Mouse (Mus musculus) retina, postnatal 7 days (tissue): ENCODE results near the gene Hpcal1.

ENCODE experiments used
- DNase-seq: peaks from one replicate; pipeline ENCODE4 v3.0.0-alpha.2; 2012; ENCODE audit warnings: low read depth, low spot score

Gene Hpcal1

DNA sequence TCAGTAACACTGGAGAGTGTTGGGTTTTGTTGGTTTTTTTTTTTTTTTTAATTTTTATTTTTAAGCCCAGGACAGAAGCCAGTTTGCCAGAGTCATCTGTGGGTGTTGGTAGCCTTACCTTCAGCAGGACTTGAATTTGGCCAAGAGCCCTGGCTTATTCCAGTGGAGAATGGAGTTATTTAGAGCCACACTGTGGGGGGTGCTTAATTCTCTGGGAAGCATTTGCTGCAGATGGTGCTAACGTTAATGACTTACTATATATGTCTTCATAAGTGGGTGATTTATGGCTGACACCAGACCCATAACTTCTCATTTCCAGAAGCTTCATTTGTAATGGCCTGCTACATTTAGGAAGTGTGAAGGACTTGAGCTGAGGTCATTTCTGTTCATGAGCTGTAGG lies 21.9 kb downstream of the Hpcal1 start:
- DNase-seq: no peak

DNA sequence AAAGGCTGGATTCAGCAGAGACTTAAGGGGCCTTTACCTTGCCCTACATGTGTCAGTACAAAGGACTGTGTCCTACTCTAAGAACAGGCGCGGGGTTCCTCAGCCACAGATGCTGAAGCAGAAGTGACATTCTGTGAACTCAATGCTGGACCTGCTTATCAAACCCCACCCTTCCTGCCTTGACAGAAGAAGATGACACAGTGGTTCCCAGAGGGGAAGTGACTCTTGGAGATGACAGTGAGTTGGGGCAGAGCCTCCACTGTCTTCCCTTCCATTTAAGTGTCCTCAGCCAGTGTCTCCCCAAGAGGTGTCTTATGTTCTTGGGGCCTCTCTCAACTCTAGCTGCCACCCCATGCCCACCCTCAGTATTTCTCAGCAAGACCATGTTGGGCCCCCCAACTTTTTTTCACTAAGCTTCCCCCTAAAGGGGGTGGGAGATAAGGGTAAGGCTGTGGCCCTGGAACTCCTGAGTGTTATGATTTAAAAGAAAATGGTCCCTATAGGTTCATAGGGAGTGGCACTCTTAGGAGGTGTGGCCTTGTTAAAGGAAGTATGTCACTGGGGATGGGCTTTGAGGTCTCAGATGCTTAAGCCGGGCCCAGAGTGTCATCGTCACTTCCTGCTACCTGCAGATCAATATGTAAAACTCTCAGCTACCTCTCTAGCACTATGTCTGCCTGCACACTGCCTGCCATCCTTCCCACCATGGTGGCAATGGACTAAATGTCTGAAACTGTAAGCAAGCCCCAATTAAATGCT lies 25.2 kb downstream of the Hpcal1 start:
- DNase-seq: no peak

DNA sequence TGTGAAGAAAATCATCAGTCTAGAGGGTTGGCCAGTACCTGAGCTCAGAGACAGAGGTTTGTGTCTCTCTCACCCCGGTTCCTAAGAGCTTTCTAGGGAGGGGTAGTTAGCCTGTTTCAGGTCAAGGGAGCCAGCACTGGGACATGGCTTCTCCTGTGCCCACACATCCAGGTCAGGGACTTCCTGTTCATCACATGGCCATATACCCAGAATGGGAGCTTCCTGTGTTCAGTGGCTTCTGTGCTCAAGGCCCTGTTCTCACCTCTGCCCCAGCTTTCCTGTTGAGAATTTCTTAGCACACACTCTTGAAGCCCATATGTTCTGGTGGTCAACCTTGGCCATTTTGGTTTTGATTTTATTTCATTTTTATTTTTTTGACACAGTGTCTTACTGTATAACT lies 26.6 kb downstream of the Hpcal1 start:
- DNase-seq: no peak

DNA sequence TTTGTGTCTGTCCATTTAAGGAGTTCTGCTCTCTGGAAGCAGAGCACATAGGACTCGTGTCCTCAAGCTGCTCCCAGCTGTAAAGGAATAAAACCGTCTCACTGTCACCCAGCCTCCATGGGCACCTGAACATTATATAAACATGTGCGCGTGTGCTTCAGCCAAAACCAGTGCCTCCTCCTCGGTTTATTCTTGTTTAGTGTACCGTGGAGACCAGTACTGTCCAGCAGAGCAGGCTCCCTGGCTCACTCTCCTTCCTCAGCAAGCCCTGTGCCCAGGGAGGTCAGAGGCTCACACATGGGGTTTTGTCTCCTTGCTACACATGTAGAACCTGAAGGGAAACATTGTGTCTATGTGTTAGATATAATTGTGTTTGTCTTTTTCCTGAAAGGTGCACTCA lies 27.5 kb downstream of the Hpcal1 start:
- DNase-seq: no peak

DNA sequence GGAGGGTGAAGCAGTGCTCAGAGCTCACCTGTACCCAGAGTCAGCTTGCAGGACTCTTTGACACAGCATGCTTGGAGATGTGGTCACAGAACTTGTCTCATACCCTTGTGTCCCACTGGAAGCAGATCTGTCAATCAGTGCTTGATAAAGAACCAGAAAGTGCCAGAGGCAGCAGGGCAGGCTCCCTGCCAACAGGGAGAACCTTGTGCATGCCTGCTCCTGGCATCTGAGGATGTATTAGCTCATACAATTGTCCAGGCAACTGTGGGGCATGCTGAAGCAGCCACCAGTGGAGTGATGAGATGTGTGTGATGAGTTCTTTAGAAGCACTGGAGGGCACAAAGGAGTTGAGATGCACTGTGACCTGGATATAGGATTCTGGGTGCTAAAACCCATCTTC lies 30.4 kb downstream of the Hpcal1 start:
- no peak for DNase-seq

DNA sequence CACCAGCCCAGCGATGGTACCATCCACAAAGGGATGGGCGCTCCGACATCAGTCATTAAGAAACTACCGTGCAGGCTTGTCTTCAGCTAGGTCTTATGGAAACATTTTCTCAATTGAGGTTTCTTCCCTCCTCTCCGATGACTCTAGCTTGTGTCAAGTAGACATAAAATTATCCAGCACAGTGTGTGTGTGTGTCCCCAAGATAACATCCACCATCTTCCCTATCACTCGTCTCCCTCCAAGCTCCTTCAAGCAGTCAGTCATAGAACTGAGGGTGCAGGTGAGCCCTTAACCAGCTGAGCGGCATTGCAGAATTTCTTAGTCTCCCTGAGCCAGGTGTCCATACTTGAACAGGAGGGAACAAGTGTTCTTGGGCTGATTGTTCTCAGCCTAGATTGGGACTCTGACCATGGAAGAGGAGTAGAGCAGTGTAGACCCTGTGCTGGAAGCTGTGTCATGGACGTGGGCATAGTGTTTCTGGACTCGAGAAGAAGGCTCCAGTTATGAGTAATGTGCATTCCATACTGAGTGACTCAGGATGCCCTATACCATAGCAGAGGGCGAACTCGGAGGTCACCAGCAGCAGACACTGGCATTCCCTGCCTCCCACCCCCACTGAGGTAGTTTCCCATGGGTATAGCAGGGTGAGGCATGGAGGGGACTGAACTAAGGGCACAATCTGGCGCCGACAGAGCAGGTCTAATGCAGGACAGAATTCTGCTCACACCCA lies 32.0 kb downstream of the Hpcal1 start:
- DNase-seq: no peak

DNA sequence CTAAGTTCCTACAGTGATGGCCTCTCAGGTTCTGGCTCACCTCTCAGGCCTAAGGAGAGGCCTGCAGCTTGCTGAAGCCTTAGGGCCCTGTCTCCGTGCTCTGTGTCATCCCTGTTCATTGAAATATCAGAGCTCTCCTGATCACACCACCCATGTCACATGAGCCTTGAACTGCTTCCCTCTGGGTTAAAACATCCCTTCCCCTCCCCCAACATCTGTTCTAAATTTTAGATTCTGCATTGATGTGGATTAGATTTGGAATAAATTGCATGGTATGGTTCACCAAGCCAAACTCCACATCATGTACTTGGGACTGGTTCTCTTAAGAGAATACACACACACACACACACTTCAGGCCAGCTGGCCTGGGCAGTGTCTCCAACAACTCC lies 32.5 kb downstream of the Hpcal1 start:
- DNase-seq: no peak

DNA sequence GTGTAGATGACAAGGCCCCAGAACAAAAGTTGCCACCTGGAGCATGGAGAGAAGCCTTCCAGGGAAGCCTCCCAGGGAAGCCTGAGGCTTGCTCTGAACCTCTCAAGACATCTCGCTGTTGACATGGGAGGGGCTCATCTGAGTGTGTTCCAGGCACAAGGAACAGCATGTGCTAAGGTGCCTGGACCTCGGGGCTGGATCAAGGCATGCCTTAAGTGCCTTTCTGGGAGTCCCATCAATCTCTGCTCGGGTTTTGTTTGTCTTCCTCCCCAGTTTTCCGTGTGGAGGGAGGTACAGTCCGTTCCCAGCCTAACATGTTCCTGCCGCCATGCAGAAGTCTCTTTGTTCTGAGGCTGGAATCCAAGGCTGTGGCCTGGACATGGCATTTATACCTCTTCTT lies 33.3 kb downstream of the Hpcal1 start:
- no peak for DNase-seq

DNA sequence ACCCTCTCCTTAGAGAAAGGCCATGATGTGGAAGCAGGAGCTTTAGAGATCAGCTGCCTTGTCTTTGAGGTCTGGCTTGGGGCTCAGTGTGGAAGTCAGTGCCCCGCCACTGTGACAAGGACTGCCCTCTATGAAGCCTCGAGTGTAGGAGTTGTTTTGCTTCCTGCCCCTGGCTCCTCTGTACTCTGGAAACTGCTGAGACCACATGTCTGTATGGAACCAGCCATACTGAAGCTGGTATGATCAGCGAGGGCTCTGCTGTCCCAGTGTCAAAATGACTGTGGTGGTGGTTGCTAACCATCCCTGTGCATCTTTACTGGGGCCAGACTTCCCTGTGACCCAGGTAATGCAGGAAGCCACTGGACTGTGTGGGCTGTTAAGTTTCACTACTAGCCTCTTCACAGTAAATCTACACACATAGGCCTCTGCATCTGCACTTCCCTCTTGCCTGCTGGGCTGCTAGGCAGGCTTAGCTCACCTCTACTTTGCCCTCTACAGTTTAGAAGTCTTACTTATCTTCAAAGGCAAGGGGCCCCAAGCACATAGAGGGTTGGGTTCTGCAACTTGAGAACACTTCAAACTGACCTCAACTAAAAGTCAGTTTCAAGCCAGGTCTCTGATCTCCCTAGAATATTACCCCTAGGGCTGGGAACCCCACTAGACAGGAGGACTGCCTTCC lies 33.9 kb downstream of the Hpcal1 start:
- no peak for DNase-seq

DNA sequence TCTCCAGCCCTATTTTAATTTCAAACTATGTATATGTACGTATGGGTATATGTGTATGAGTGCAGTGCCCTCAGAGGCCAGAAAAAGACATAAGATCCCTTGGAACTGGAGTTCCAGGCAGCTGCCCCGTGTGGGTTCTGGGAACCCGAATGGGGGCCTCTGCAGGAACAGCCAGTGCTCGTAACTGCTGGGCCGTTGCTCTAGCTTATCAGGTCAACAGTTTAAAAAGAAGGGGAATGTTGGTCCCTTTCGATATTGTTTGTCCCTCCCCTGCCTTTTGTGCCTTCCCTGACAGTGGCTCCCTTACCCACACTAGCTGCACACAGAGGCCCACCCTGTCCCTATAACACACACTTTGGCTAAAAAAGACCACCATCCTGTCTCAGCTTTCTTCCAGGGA lies 34.9 kb downstream of the Hpcal1 start:
- DNase-seq: no peak

DNA sequence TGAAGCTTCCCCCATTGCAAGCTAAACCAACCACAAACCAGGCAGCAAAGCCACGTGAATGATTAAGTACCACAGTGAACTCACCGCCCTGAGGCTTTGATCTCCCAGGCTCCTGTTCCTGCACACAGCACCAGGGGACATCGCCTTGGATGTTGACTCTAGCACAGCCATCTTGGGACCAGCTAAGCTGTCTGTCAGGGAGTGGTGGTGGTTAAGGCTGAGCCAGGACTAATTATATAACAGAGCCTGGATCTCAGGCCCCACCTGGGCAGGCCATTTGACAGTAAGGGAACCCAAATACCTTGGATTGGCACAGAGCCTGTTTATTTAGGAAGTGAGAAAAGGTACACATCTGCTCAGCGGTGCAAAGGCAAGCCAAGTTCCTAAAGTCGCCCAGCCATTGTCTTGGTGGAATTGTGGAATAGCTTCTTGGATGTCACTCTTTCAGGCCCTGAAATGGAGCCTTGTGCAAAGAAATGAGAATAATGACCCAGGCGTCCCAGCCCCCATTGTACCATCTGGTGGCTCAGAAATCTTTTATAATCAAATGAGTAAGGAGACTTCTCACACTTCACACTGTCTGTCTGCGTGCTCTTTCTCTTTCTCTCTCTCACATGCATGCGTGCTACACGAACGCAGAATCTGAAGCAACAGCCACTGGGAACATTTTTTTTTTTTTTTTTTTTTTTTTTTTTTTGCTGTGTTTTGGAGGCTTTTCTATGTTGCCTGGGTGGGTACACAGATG lies 36.1 kb downstream of the Hpcal1 start:
- DNase-seq: no peak

DNA sequence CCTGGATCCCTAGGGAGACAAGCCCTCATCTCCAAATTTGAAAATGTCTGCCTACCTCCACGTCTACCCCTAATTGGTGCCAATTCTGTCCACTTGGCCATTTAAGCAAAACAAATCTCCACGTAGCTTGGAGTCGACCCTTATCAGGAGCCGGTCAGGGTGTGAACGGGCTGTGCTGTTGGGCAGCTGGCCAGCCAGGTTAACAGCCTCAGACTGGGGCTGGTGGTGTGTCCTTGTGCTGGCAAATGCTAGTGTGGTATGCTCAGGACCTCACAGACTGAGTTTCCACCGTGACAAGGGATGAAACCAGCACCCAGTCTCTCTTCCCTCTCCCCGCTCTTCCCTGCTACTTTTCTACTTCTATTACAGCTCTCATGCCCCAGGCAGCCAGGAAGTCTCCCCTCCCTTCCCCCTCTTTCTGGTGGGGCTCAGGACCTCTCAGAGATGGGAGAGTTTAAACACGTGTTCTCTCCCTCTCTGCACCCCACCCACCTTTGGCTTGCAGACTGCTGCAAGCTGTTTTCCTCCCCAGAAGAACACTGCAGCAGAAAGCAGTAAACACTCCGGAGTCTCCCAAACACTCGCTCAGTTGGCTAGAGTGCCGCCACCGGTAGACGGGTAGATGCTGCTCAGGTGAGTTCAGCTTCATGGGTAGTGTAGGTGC lies 37.2 kb downstream of the Hpcal1 start:
- DNase-seq: no peak

DNA sequence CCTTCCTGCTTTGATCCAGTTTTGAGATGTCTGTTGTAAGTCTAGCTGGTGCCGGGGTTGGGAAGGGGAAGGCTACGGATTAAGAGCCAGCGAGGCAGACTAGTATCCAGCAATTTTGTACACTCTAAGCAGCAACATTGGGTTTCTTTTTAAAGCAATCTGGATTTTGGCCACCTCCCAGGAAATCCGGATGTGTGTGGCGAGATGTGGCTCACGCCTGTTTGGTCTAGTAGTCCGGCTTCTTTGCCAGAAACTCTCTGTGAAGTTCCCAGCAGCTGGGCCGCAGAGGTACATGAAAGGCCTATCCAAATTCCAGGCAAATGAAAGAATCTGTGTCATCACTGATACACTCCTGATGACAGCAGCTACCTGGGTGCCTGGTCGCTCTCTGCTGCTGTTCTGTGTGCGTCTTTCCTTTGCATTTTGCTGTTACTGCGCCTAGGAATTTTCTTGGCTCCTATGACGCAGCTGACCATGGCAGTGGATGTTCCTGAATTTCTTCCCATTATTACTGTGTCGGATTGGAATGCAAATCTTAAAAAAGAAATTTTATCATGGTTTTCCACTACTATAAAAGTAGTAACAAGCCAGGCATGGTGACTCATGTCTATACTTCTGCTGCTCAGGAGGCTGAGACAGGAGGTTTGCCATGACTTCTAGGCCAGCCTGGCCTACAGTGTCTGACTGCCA lies 38.7 kb downstream of the Hpcal1 start:
- DNase-seq: no peak

DNA sequence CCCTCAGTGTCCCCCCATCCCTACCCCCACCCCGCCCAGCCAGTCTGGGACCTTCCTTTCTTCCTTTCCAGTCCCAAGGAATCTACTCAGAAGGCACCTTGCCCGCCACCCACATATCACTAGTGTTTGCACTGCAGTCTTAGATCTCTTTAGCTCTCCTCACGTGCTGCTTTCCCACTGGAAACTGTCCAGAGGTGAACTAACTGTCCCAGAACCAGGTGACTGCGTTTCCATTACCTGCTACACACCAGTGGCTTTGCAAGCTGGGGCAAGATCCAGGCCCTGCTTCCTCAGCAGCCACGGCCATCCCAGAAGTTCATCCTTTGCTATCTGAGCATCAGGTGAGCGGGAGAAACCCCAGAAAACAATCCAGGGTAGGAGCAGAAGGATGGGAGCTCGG lies 41.4 kb downstream of the Hpcal1 start:
- no peak for DNase-seq

DNA sequence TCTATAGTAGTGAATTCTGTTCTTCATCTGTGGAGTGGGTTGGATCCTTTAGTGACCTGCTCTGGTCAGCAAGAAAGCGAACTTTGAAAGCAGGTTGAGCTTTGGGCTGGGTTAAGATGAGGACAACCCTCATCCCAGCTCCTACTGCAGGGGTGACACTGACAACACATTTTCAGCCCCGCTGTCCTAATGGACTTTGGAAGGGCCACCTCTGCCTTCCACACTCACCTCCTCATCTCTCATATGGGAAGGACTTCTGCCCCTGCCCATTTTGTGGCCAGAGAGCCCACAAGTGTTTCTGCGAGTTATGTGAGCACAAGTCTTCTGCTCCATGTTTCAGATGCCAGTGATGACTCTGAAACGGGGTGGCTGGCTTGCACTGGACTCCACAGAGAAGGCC lies 41.9 kb downstream of the Hpcal1 start:
- DNase-seq: no peak

DNA sequence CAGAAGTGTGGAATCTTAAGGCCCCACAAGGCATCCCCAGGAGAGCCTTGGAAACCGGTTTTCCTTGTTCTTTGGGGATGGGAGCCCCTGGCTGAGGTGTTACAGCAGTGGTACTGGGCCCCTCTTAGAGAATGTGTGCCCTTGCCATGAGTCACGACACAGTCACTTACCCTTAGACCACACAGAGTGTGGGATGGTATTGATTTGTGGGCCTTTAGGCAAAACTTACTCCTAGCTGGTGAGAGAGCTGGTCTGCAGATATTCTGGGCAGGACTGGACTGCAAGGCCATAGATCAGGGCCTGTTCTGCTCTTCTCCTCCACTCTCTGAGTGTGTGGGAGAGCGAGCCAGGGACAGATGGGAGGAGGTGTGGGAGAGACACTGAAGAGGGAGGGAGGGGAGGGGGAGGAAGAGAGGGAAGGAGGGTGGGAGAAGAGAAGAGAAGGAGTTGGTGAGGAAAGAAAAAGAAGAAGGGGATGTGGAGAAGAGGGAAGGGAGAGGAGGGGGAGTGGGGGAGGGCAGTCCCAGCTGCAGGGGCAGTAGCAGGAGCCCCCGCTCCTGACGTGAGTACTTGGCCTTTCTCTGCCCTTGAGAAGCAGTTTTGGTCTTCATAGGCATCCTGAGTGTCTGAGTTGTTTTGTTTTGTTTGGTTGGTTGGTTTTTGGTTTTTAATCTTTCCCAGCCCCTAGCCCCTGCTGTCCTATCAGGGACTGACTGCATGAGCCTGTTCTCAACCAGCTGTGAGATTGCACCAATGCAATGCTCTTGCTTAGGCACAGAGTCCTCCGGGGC lies 42.7 kb downstream of the Hpcal1 start:
- no peak for DNase-seq

DNA sequence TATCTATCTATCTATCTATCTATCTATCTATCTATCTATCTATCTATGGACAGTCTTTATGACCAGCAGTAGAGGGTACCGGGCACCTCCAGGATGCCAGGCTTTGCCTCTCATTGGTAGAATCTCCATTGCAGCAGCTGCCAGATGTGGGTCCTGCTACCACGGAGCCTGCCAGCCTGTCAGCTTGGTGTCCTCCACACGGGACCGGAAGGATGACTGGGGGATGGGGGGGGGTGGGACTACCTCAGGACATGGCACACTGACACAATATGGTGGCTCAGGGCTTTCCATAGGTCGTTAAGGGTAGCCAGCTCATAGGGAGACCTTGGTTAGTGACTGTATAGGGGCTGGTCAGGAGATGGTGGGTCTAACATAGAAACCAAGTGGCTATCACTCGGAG lies 45.7 kb downstream of the Hpcal1 start:
- DNase-seq: no peak

DNA sequence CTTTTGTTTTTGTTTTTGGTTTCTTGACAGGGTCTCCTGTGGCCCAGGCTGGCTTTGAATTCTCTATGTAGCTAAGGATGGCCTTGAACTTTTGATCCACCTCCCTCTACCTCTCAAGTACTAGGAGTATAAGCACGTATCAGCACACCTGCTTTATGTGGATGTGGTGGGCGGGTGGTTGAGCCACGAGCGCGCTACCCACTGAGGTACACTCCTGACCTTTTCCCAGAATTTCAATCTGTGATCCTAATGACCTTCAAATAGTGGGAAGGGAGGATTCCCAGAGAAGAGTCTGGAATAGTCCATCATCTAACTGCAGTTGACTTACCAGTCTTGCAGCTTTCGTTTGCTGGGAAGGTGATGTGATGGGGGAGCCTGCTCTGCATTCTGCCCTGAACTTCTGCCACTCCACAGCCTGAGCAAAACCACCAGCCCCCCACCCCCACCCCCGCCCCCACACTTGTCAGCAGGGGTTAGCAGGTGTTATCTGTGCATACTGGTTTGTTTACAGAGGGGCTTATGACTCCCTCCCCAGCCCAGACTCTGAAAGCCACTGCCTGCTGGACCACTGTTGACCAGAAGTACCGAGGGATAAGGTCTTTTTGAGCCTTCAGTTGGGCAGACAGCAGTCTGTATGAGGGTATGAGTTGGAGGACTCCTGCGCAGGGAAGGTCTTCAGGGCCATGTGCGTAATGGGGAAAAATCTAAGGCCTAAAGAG lies 46.4 kb downstream of the Hpcal1 start:
- DNase-seq: no peak

DNA sequence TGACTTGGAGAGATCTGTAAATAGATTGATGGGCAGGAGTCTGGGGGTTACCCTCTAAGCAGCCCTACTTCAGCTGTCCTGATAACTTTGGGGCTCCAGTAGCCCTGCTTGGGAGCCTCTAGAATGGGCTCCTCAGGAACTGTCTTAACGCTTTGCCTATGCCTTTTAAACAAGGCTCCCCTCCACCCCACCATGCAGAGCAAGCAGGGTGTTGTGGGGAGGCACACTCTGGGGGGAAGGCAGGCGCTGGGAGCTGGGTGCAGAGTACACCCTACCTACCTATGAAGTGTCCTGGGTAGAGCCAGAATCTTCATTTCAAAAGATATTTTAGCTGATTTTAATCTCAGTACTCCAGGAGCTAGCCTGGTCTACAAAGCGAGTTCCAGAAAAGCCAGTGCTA lies 47.2 kb downstream of the Hpcal1 start:
- DNase-seq: no peak

DNA sequence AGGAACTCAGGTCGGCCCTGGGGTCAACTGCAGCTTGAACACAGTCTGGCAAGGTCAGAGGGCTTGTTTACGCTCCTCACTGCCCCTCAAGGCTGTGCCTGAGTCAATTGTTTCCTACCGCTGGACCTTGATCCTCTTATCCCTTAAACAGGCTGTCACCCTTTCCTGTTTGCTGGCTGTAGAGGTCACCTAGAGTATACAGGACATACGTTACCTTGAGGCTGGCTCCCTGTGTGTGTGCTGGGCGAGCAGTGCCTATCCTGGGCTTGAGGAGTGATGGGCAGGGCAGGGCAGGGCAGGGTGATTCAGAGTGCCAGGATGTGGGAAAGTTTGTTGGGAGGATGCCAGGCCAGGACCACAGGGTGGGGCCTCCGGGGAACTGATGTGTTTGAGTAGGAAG lies 47.8 kb downstream of the Hpcal1 start:
- no peak for DNase-seq
